ENCODE assay signal across 8 mouse cellular contexts in genomic region chr9:118926111-118926650, GRCm38 (mm10). TPM values are rescaled to one million over a fixed set of nuclear protein-coding genes. Genes with fewer than 3 reads are reported as not detected.
A peak's percentile ranks its signal among the peaks of the same experiment; 100 is the strongest.
DNase-seq lines count a peak whose midpoint lies in the region; ATAC-seq and TF ChIP-seq lines count a peak whose summit lies in the region.

Ctdspl (plus strand) TSS chr9:118926453.

- H3K27me3 ChIP-seq in C2C12 (ENCODE audit: control insufficient read depth, insufficient read depth, insufficient read length) = no peaks in the 10 kb centered on the region
- no peaks in the 10 kb centered on the region for H3K27me3 ChIP-seq in embryonic facial prominence, embryonic 14.5 days (replicated peaks; ENCODE audit: control insufficient read depth, insufficient read depth, low read length)
- no peaks in the 10 kb centered on the region for H3K27me3 ChIP-seq in heart, embryonic 13.5 days (replicated peaks)
- no peaks in the 10 kb centered on the region for H3K27me3 ChIP-seq in liver, embryonic 14.5 days (ENCODE audit: control insufficient read depth, insufficient read depth, low read length)
- H3K27me3 ChIP-seq in neural tube, embryonic 13.5 days = no peaks in the 10 kb centered on the region; the same call in 1 of the 2 replicates

- H3K4me3 ChIP-seq in C2C12 (ENCODE audit: insufficient read depth, poor library complexity, severe bottlenecking) = peak within 1 kb of the TSS; percentile 33
- peak within 1 kb of the TSS; percentile 83 for H3K4me3 ChIP-seq in embryonic facial prominence, embryonic 14.5 days (ENCODE audit: low read depth, low read length)
- H3K4me3 ChIP-seq in heart, embryonic 13.5 days = peak within 1 kb of the TSS; percentile 85
- H3K4me3 ChIP-seq in liver, embryonic 14.5 days (ENCODE audit: insufficient read depth in 1 of 2, low read depth in 2 of 2, low read length in 2 of 2) = peak within 1 kb of the TSS; percentile 79 to 81
- peak within 1 kb of the TSS; percentile 79 for H3K4me3 ChIP-seq in neural tube, embryonic 13.5 days

- peaks cover 1% of the 10 kb centered on the region for H3K79me3 ChIP-seq in C2C12 (ENCODE audit: low read depth)

- H3K36me3 ChIP-seq in C2C12 (ENCODE audit: control insufficient read depth, insufficient read depth) = no peaks in the 10 kb centered on the region
- H3K36me3 ChIP-seq in embryonic facial prominence, embryonic 14.5 days (ENCODE audit: control insufficient read depth, insufficient read depth, low read length) = 0 out of 2 replicates have a peak, but pooled peaks cover 8% of the 10 kb centered on the region
- peaks cover 14% of the 10 kb centered on the region for H3K36me3 ChIP-seq in heart, embryonic 13.5 days
- H3K36me3 ChIP-seq in liver, embryonic 14.5 days (replicated peaks; ENCODE audit: control insufficient read depth, insufficient read depth, low read depth) = no peaks in the 10 kb centered on the region
- no peaks in the 10 kb centered on the region for H3K36me3 ChIP-seq in neural tube, embryonic 13.5 days

- H3K4me2 ChIP-seq in embryonic facial prominence, embryonic 14.5 days (ENCODE audit: low read depth, low read length) = peak within 1 kb of the TSS; percentile 93
- peak within 1 kb of the TSS; percentile 100 for H3K4me2 ChIP-seq in heart, embryonic 13.5 days
- peak within 1 kb of the TSS; percentile 84 for H3K4me2 ChIP-seq in liver, embryonic 14.5 days (ENCODE audit: low read depth)
- peak within 1 kb of the TSS; percentile 99 for H3K4me2 ChIP-seq in neural tube, embryonic 13.5 days

- peaks cover 28% of the 10 kb centered on the region for H3K4me1 ChIP-seq in embryonic facial prominence, embryonic 14.5 days (ENCODE audit: control insufficient read depth, insufficient read depth, low read length)
- peaks cover 41% of the 10 kb centered on the region for H3K4me1 ChIP-seq in heart, embryonic 13.5 days
- peaks cover 5 to 14% of the 10 kb centered on the region in 2 experiments; a peak in 3 of 4 replicates for H3K4me1 ChIP-seq in liver, embryonic 14.5 days (replicated peaks; ENCODE audit: control insufficient read depth in 2 of 2, insufficient read depth in 2 of 2, low read length in 1 of 2)
- peaks cover 34% of the 10 kb centered on the region for H3K4me1 ChIP-seq in neural tube, embryonic 13.5 days (replicated peaks)

- no peaks in the 10 kb centered on the region for H3K9me3 ChIP-seq in embryonic facial prominence, embryonic 14.5 days (ENCODE audit: control insufficient read depth, low read length)
- H3K9me3 ChIP-seq in heart, embryonic 13.5 days = no peaks in the 10 kb centered on the region
- no peaks in the 10 kb centered on the region for H3K9me3 ChIP-seq in liver, embryonic 14.5 days (ENCODE audit: control insufficient read depth, low read length)
- no peaks in the 10 kb centered on the region for H3K9me3 ChIP-seq in neural tube, embryonic 13.5 days

- H3K27ac ChIP-seq in embryonic facial prominence, embryonic 14.5 days (replicated peaks; ENCODE audit: low read depth, low read length) = peak within 1 kb of the TSS; percentile 91
- H3K27ac ChIP-seq in heart, embryonic 13.5 days (replicated peaks) = peak within 1 kb of the TSS; percentile 89
- H3K27ac ChIP-seq in liver, embryonic 14.5 days = peak within 1 kb of the TSS; percentile 75
- H3K27ac ChIP-seq in neural tube, embryonic 13.5 days (replicated peaks) = peak within 1 kb of the TSS; percentile 90

- no peak for TF ChIP-seq EP300 in liver, embryonic 14.5 days (IDR thresholded peaks at IDR 0.05; ENCODE audit: low read depth)

- peaks cover 27% of the 10 kb centered on the region for H3K79me2 ChIP-seq in C2C12 (ENCODE audit: control insufficient read depth, insufficient read depth)

- no peak for TF ChIP-seq CTCF in C2C12 (IDR thresholded peaks at IDR 0.05; ENCODE audit: control insufficient read depth, insufficient read depth, insufficient read length)
- no peak for TF ChIP-seq CTCF in liver, embryonic 14.5 days (IDR thresholded peaks at IDR 0.05; ENCODE audit: low read depth)

- peak within 1 kb of the TSS; percentile 71 for H3ac ChIP-seq in C2C12 (ENCODE audit: control insufficient read depth, insufficient read length, low read depth)

- H3K9ac ChIP-seq in embryonic facial prominence, embryonic 14.5 days (ENCODE audit: low read depth, low read length) = peak within 1 kb of the TSS; percentile 86
- H3K9ac ChIP-seq in heart, embryonic 13.5 days = peak within 1 kb of the TSS; percentile 94
- peak within 1 kb of the TSS; percentile 77 for H3K9ac ChIP-seq in liver, embryonic 14.5 days (replicated peaks)
- peak within 1 kb of the TSS; percentile 90 for H3K9ac ChIP-seq in neural tube, embryonic 13.5 days

- DNase-seq in adrenal gland, postnatal 10 days = peak; percentile 75
- DNase-seq in embryonic facial prominence, embryonic 14.5 days (ENCODE audit: low spot score) = peak; percentile 77
- DNase-seq in kidney, postnatal 14 days = peak; percentile 76
- DNase-seq in liver, embryonic 14.5 days (ENCODE audit: low read depth in 3 of 3, low spot score in 3 of 3) = peak in 2 of 3 experiments; percentile 49 to 55
- peak; percentile 79 for DNase-seq in testis, postnatal 10 days (ENCODE audit: low spot score)

- peak; percentile 38 for ATAC-seq in embryonic facial prominence, embryonic 14.5 days (ENCODE audit: low read depth)
- ATAC-seq in heart, embryonic 13.5 days (ENCODE audit: extremely low read depth, insufficient number of reproducible peaks, low FRiP score, low TSS enrichment) = peak; percentile 26
- peak; percentile 71 for ATAC-seq in liver, embryonic 14.5 days (ENCODE audit: insufficient read depth)
- peak; percentile 65 for ATAC-seq in neural tube, embryonic 13.5 days (ENCODE audit: low read depth)

- WGBS in embryonic facial prominence, embryonic 14.5 days = under 1% methylated on average over 33 of the region's 73 CpGs
- under 1% methylated on average over 29 of the region's 73 CpGs for WGBS in heart, embryonic 13.5 days
- WGBS in liver, embryonic 14.5 days (ENCODE audit: insufficient replicate concordance) = under 1% methylated on average over 42 of the region's 73 CpGs
- under 1% methylated on average over 46 of the region's 73 CpGs for whole genome bisulfite sequencing in neural tube, embryonic 13.5 days

TF ChIP-seq in C2C12, 6 proteins besides CTCF, POLR2A, EP300 and RAD21:
- TF ChIP-seq CEBPB (IDR thresholded peaks at IDR 0.05; ENCODE audit: low read depth) (no peak), USF1 (IDR thresholded peaks at IDR 0.05; ENCODE audit: low read depth) (no peak), MYOD1 (IDR thresholded peaks at IDR 0.05; ENCODE audit: control insufficient read depth, insufficient read length, low read depth) (no peak), FOSL1 (IDR thresholded peaks at IDR 0.05; ENCODE audit: insufficient read depth, low read length, poor library complexity, severe bottlenecking) (no peak), MAX (IDR thresholded peaks at IDR 0.05) (no peak), MYOG (IDR thresholded peaks at IDR 0.05; ENCODE audit: control insufficient read depth, extremely low read depth, insufficient read length) (no peak)

RNA-seq across cellular contexts. Expression of gene Ctdspl, which starts in this region (rescaled TPM):
- polyA plus RNA-seq in C2C12 (2012; fragmentation: generic; extraction: Trizol) = 5.6 TPM
- 10 to 100 TPM; 28.8 to 30.7 TPM for total RNA-seq in adrenal gland, postnatal 10 days (2021)
- 17.7 and 17.8 TPM in 2 replicates for polyA plus RNA-seq in embryonic facial prominence, embryonic 14.5 days (2014; fragmentation: Nextera tagmentation; extraction: Ambion mirVana)
- 6.8 and 8.2 TPM in 2 replicates for polyA plus RNA-seq in heart, embryonic 13.5 days (2015; fragmentation: Nextera tagmentation; extraction: Ambion mirVana)
- 3.3 and 3.6 TPM in 2 replicates for polyA plus RNA-seq in liver, embryonic 14.5 days (2012; rRNA removed)
- 2.3 and 3.2 TPM in 2 replicates for polyA plus RNA-seq in liver, embryonic 14.5 days (2014; fragmentation: Nextera tagmentation; extraction: Ambion mirVana)
- polyA plus RNA-seq in neural tube, embryonic 13.5 days (2015; fragmentation: Nextera tagmentation; extraction: Ambion mirVana) = 6.8 and 8.0 TPM in 2 replicates

Comparison
In these comparisons a context has a peak if more than half of its experiments do, and no peak if none do; other contexts are left out.
1. Peak in every context shown above with its lines: DNase-seq, ATAC-seq, H3K4me3 ChIP-seq and H3K27ac ChIP-seq.
2. H3K4me3 ChIP-seq: peak in every context shown above with its lines; median percentile 85 in heart, embryonic 13.5 days; 83 in embryonic facial prominence, embryonic 14.5 days; 80 in liver, embryonic 14.5 days; 79 in neural tube, embryonic 13.5 days; 33 in C2C12.